Mouse (Mus musculus): ENCODE data around the gene Zfp316.

DNA sequence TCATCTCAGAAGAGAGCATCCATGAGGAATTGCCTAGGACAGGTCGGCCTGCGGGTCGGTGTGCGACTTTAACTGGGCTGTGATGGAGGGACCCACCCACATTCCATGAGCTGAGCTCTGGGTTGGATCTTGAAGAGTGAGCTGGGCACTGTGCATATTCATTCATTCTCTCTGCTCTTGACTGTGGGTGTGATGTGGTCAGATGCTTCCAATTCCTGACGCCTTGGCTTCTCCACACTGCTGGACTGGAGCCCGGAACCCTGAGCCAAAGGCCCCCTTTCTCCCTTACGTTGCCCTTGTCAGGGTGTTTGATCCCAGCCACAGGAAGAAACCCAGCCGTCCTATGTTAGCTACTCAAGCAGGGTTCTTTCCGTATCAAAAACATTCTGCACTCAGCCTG lies 28.2 kb upstream of the Zfp316 start:
- TF ChIP-seq POLR2A (IDR thresholded peaks at IDR 0.05; ENCODE audit: low read depth, low read length) = no peak
- no peak for TF ChIP-seq CTCF (conservative IDR thresholded peaks at IDR 0.05; ENCODE audit: insufficient read depth, insufficient read length, low read depth, low read length)
